Mouse (Mus musculus) midbrain, postnatal 0 days (tissue): ENCODE data around the gene Lrrc15. TPM values are rescaled to one million over a fixed set of nuclear protein-coding genes. Genes with fewer than 3 reads are reported as not detected.
A peak's percentile ranks its signal among the peaks of the same experiment; 100 is the strongest.

ENCODE experiments used
- ATAC-seq: fragments of 200-750 bp; cut with Nextera tagmentation; 2 replicates; pipeline ENCODE4 v1.8.0; 2017; ENCODE audit warnings: moderate number of reproducible peaks, mild to moderate bottlenecking, moderate TSS enrichment, moderate library complexity; ENCODE audit not compliant: low FRiP score
- DNase-seq: peaks from one replicate; pipeline ENCODE4 v3.0.0-alpha.2; 2015; ENCODE audit warnings: low spot score
- H3K27ac ChIP-seq: fragments of 300-500 bp; sonication (generic); 2 replicates; pipeline ENCODE4 v1.5.1; 2014; ENCODE audit warnings: low read depth, mild to moderate bottlenecking, low read length, mixed read lengths
- H3K27me3 ChIP-seq: fragments of 300-500 bp; sonication (generic); 2 replicates; pipeline ENCODE4 v1.6.1; 2014; ENCODE audit warnings: low read length, control low read depth, mixed read lengths; ENCODE audit not compliant: insufficient read depth
- H3K36me3 ChIP-seq: fragments of 300-500 bp; sonication (generic); 2 replicates; pipeline ENCODE4 v1.6.1; 2014; ENCODE audit warnings: low read length, control low read depth, mixed read lengths; ENCODE audit not compliant: insufficient read depth
- H3K4me1 ChIP-seq: fragments of 300-500 bp; sonication (generic); 2 replicates; pipeline ENCODE4 v1.6.1; 2014; ENCODE audit warnings: mild to moderate bottlenecking, control low read depth, antibody characterized with exemption, low read length, mixed read lengths; ENCODE audit not compliant: insufficient read depth
- H3K4me2 ChIP-seq: fragments of 300-500 bp; sonication (generic); 2 replicates; pipeline ENCODE4 v1.6.1; 2014; ENCODE audit warnings: low read depth, mild to moderate bottlenecking, low read length, mixed read lengths; ENCODE audit not compliant: poor library complexity, severe bottlenecking
- H3K4me3 ChIP-seq: fragments of 300-500 bp; sonication (generic); 2 replicates; pipeline ENCODE4 v1.5.1; 2014; ENCODE audit warnings: low read depth, mild to moderate bottlenecking, low read length, moderate library complexity
- H3K9ac ChIP-seq: fragments of 300-500 bp; sonication (generic); replicated peaks from 2 replicates; pipeline ENCODE4 v1.6.1; 2014; ENCODE audit warnings: mild to moderate bottlenecking, low read length, moderate library complexity, mixed read lengths; ENCODE audit not compliant: poor library complexity, severe bottlenecking
- H3K9me3 ChIP-seq: fragments of 300-500 bp; sonication (generic); 2 replicates; pipeline ENCODE4 v1.6.1; 2016; ENCODE audit warnings: low read length, control low read depth
- CTCF ChIP-seq: IDR thresholded peaks from 2 replicates; pipeline ENCODE4 v1.5.1; 2016; ENCODE audit warnings: antibody characterized with exemption, mild to moderate bottlenecking
- WGBS: fragments of 180-500 bp; shearing (Covaris S2); extraction: QIAGEN DNeasy Blood & Tissue Kit; methylation state at CpG from one replicate; pipeline ENCODE4 v1.1.7; 2014; 5-methylcytosine and 5-hydroxymethylcytosine counted together
- polyA plus RNA-seq: library from polyadenylated mRNA; unstranded; fragments of >200 nt; fragmentation: Nextera tagmentation; extraction: Ambion mirVana; gene quantifications from 2 replicates; pipeline ENCODE4 v1.2.1, GENCODE M21; 2015
- total RNA-seq: library from RNA; depleted of rRNA; stranded (reverse); fragments of >200 nt; gene quantifications from 2 replicates; pipeline ENCODE4 v1.2.3, GENCODE M21; 2014

Gene Lrrc15
- total and polyA plus RNA-seq, 2 experiments from 2014 or later = 0.11 to 0.60 TPM

- no peaks in the 10 kb centered on the region for H3K4me1 ChIP-seq
- H3K4me3 ChIP-seq = no peak overlapping the region
- no peak for ATAC-seq
- no peak overlapping the region for H3K9ac ChIP-seq
- H3K36me3 ChIP-seq = no peaks in the 10 kb centered on the region
- H3K9me3 ChIP-seq = no peaks in the 10 kb centered on the region
- peak; percentile 86 for TF ChIP-seq CTCF
- DNase-seq = peak; percentile 72
- H3K4me2 ChIP-seq = no peak overlapping the region
- H3K27ac ChIP-seq = no peak overlapping the region
- WGBS = 3% methylated on average over 2 of the region's 2 CpGs
- H3K27me3 ChIP-seq = no peaks in the 10 kb centered on the region
Measured at GRCm38 (mm10) chr16:30262664-30263063, 20.4 kb downstream of the Lrrc15 start.

GRCm38 (mm10) chr16:30262157-30262556 is 20.9 kb downstream of the Lrrc15 start:
- Histone ChIP-seq H3K9ac (no peak overlapping the region), H3K27ac (no peak overlapping the region), H3K9me3 (no peaks in the 10 kb centered on the region), H3K4me2 (no peak overlapping the region), H3K4me1 (no peaks in the 10 kb centered on the region), H3K36me3 (no peaks in the 10 kb centered on the region), H3K4me3 (no peak overlapping the region), H3K27me3 (no peaks in the 10 kb centered on the region)
- DNase-seq (no peak), ATAC-seq (no peak)
- TF ChIP-seq CTCF = no peak
- 85% methylated on average over 10 of the region's 10 CpGs for WGBS

GRCm38 (mm10) chr16:30261341-30261740 is 21.7 kb downstream of the Lrrc15 start:
- ATAC-seq (no peak), DNase-seq (no peak)
- Histone ChIP-seq H3K4me1 (no peaks in the 10 kb centered on the region), H3K9ac (no peak overlapping the region), H3K9me3 (no peaks in the 10 kb centered on the region), H3K27ac (no peak overlapping the region), H3K27me3 (no peaks in the 10 kb centered on the region), H3K4me3 (no peak overlapping the region), H3K4me2 (no peak overlapping the region), H3K36me3 (no peaks in the 10 kb centered on the region)
- WGBS = 84% methylated on average over 9 of the region's 9 CpGs
- no peak for TF ChIP-seq CTCF

- Histone ChIP-seq H3K4me3 (no peak overlapping the region), H3K9me3 (no peaks in the 10 kb centered on the region), H3K4me2 (no peak overlapping the region), H3K27ac (no peak overlapping the region), H3K4me1 (no peaks in the 10 kb centered on the region), H3K36me3 (no peaks in the 10 kb centered on the region), H3K9ac (no peak overlapping the region), H3K27me3 (no peaks in the 10 kb centered on the region)
- DNase-seq (no peak), ATAC-seq (no peak)
- 93% methylated on average over 15 of the region's 15 CpGs for WGBS
- TF ChIP-seq CTCF = no peak
Measured at GRCm38 (mm10) chr16:30260012-30260635, 22.9 kb downstream of the Lrrc15 start.

GRCm38 (mm10) chr16:30259444-30259843 is 23.6 kb downstream of the Lrrc15 start:
- Histone ChIP-seq H3K9ac (no peak overlapping the region), H3K9me3 (no peaks in the 10 kb centered on the region), H3K27me3 (no peaks in the 10 kb centered on the region), H3K27ac (no peak overlapping the region), H3K36me3 (no peaks in the 10 kb centered on the region), H3K4me1 (no peaks in the 10 kb centered on the region), H3K4me3 (no peak overlapping the region), H3K4me2 (no peak overlapping the region)
- DNase-seq (no peak), ATAC-seq (no peak)
- no peak for TF ChIP-seq CTCF
- 92% methylated on average over 10 of the region's 10 CpGs for WGBS

- TF ChIP-seq CTCF = no peak
- Histone ChIP-seq H3K4me3 (no peak overlapping the region), H3K4me2 (no peak overlapping the region), H3K9ac (no peak overlapping the region), H3K4me1 (no peaks in the 10 kb centered on the region), H3K9me3 (no peaks in the 10 kb centered on the region), H3K36me3 (no peaks in the 10 kb centered on the region), H3K27ac (no peak overlapping the region), H3K27me3 (no peaks in the 10 kb centered on the region)
- WGBS = 90% methylated on average over 7 of the region's 7 CpGs
- DNase-seq = no peak
- ATAC-seq = no peak
Measured at GRCm38 (mm10) chr16:30258441-30258840, 24.6 kb downstream of the Lrrc15 start.
